Mouse (Mus musculus): ENCODE measurements around the gene Nlrp3. TPM values are rescaled to one million over a fixed set of nuclear protein-coding genes. Genes with fewer than 3 reads are reported as not detected.

The Nlrp3 gene
- polyA plus RNA-seq, 1 experiment: 4.1 TPM

DNA sequence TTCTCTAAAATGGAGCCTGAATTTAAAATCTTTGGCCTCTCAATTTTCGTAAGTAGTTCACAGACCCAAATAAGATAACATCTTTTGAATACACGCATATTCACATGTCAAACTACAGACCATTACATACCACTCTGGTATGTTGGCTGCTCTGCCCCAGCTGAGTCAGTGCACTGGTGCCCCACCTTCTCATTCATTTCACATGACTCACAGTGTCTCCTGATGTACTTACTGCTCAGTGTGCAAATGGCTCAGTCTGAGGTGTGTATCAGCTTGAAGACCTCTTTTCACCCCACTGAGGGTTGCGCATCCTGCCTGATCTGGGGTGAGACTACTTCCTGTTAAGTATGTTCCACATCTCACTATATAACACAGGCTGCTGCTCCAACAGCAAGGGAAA lies 59.5 kb downstream of the Nlrp3 start:
- Histone ChIP-seq H3K27ac (ENCODE audit: control insufficient read depth, insufficient read depth, low read depth, low read length, poor library complexity) (no peak overlapping the region), H3K4me3 (replicated peaks; ENCODE audit: control insufficient read depth, low read depth, low read length) (no peak overlapping the region), H3K4me1 (ENCODE audit: control insufficient read depth, insufficient read depth, low read length) (no peaks in the 10 kb centered on the region)
- no peak for TF ChIP-seq CTCF (IDR thresholded peaks at IDR 0.05; ENCODE audit: control insufficient read depth, insufficient read depth, low read length)
- no peak for TF ChIP-seq POLR2A (IDR thresholded peaks at IDR 0.05; ENCODE audit: borderline replicate concordance, control insufficient read depth, low read depth, low read length)
- 73% methylated on average over 3 of the region's 3 CpGs for WGBS

DNA sequence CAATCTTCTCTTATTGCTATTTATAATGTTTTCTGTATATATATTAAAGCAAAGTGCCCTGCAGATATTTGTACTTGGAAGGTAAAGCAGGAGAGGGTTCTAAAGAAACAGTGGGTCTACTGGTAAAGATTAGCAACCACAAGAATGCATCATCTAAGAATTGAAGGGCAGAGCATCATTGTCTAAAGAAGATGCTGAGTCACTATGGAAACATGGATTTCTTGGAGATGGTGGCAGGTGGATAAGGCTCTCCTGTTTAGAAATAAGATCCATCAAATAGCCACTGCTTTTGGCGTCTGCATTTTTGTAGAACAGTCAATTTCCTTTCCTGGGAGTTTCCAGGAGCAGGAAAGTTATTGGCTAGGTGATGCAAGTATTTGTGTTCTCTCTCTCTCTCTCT lies 60.9 kb downstream of the Nlrp3 start:
- no peak for TF ChIP-seq POLR2A (IDR thresholded peaks at IDR 0.05; ENCODE audit: borderline replicate concordance, control insufficient read depth, low read depth, low read length)
- TF ChIP-seq CTCF (IDR thresholded peaks at IDR 0.05; ENCODE audit: control insufficient read depth, insufficient read depth, low read length): no peak
- H3K27ac ChIP-seq (ENCODE audit: control insufficient read depth, insufficient read depth, low read depth, low read length, poor library complexity): no peak overlapping the region
- 43% methylated on average over 1 of the region's 1 CpGs for WGBS
- H3K4me3 ChIP-seq (replicated peaks; ENCODE audit: control insufficient read depth, low read depth, low read length): no peak overlapping the region
- no peaks in the 10 kb centered on the region for H3K4me1 ChIP-seq (ENCODE audit: control insufficient read depth, insufficient read depth, low read length)

DNA sequence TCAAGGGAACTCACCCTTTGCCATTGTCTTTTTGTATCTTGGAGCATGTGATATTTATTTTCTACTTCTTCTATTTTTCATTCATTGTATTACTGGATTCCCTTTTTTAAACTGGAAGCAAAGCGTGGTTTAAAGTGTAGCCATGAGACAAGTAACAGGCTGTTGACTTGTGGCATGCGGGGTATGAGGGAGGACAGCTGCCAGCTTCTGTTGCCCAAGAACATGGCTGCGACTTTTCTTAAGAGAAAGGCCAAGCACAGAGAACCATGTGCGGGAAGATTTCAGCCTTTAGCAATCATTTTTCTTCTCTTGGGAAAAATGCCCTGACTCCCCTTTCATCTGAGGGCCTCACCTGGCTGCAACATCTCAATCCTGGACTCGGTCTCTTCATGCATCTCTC lies 70.3 kb downstream of the Nlrp3 start:
- no peak for TF ChIP-seq POLR2A (IDR thresholded peaks at IDR 0.05; ENCODE audit: borderline replicate concordance, control insufficient read depth, low read depth, low read length)
- no peak for TF ChIP-seq CTCF (IDR thresholded peaks at IDR 0.05; ENCODE audit: control insufficient read depth, insufficient read depth, low read length)
- H3K27ac ChIP-seq (ENCODE audit: control insufficient read depth, insufficient read depth, low read depth, low read length, poor library complexity): no peak overlapping the region
- 65% methylated on average over 5 of the region's 5 CpGs for WGBS

DNA sequence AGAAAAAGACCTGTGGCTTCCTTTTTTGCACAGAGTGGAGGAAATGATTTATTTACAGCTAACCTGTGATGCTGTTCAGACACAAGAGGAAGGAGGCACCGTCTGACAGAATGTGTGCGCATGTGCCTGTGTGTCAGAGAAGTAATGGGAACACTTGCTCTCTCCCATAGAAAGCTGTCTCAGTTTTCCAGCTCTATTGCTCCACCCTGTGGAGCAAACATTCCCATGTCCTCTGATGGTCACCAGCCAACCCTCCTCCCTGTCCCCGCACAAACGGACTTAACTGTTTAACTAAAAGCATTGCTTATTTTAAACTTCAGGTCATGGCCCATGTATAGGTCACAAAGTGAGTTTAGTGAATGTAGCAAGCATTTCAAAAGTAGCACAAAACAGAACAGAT lies 72.8 kb downstream of the Nlrp3 start:
- WGBS: 53% methylated on average over 4 of the region's 4 CpGs
- TF ChIP-seq POLR2A (IDR thresholded peaks at IDR 0.05; ENCODE audit: borderline replicate concordance, control insufficient read depth, low read depth, low read length): no peak
- no peak for TF ChIP-seq CTCF (IDR thresholded peaks at IDR 0.05; ENCODE audit: control insufficient read depth, insufficient read depth, low read length)
- no peaks in the 10 kb centered on the region for H3K4me1 ChIP-seq (ENCODE audit: control insufficient read depth, insufficient read depth, low read length)
- no peak overlapping the region for H3K27ac ChIP-seq (ENCODE audit: control insufficient read depth, insufficient read depth, low read depth, low read length, poor library complexity)
- no peak overlapping the region for H3K4me3 ChIP-seq (replicated peaks; ENCODE audit: control insufficient read depth, low read depth, low read length)

More for the DNA sequence above, 70.3 kb downstream of the Nlrp3 start:
- no peaks in the 10 kb centered on the region for H3K4me1 ChIP-seq (ENCODE audit: control insufficient read depth, insufficient read depth, low read length)
- H3K4me3 ChIP-seq (replicated peaks; ENCODE audit: control insufficient read depth, low read depth, low read length): no peak overlapping the region

Other genes starting within 250 kb of the Nlrp3 start
- gene Wnt9a, start 234.6 kb upstream of the Nlrp3 start, polyA plus RNA-seq (2011; ENCODE audit: insufficient read depth, insufficient read length, low replicate concordance, missing spikeins): 0.49 TPM in 1 of 2 replicates, not detected in the other
- gene Prss38, start 165.9 kb upstream of the Nlrp3 start, polyA plus RNA-seq (2011; ENCODE audit: insufficient read depth, insufficient read length, low replicate concordance, missing spikeins): not detected in 2 replicates
- gene Jmjd4, start 91.5 kb upstream of the Nlrp3 start, polyA plus RNA-seq (2011; ENCODE audit: insufficient read depth, insufficient read length, low replicate concordance, missing spikeins): 1.4 and 2.8 TPM in 2 replicates
- gene Snap47, start 90.4 kb upstream of the Nlrp3 start, polyA plus RNA-seq (2011; ENCODE audit: insufficient read depth, insufficient read length, low replicate concordance, missing spikeins): 3.8 and 14.4 TPM in 2 replicates
- gene Zfp867, start 69.1 kb upstream of the Nlrp3 start, polyA plus RNA-seq (2011; ENCODE audit: insufficient read depth, insufficient read length, low replicate concordance, missing spikeins): 1.3 and 1.6 TPM in 2 replicates
- 4.2 and 7.9 TPM in 2 replicates for gene Zkscan17, start 14.8 kb upstream of the Nlrp3 start, polyA plus RNA-seq (2011; ENCODE audit: insufficient read depth, insufficient read length, low replicate concordance, missing spikeins)
- gene Olfr222, start 34.7 kb downstream of the Nlrp3 start, polyA plus RNA-seq (2011; ENCODE audit: insufficient read depth, insufficient read length, low replicate concordance, missing spikeins): not detected in 2 replicates
- not detected in 2 replicates for gene Olfr223, start 51.7 kb downstream of the Nlrp3 start, polyA plus RNA-seq (2011; ENCODE audit: insufficient read depth, insufficient read length, low replicate concordance, missing spikeins)
- 25.7 and 41.6 TPM in 2 replicates for gene Mprip, start 119.7 kb downstream of the Nlrp3 start, polyA plus RNA-seq (2011; ENCODE audit: insufficient read depth, insufficient read length, low replicate concordance, missing spikeins)
- not detected in 2 replicates for gene Pld6, start 246.1 kb downstream of the Nlrp3 start, polyA plus RNA-seq (2011; ENCODE audit: insufficient read depth, insufficient read length, low replicate concordance, missing spikeins)

Measured in bone marrow, adult 2 months (tissue).